Mouse (Mus musculus): Measurements from ENCODE around the gene Trim26. TPM values are rescaled to one million over a fixed set of nuclear protein-coding genes. Genes with fewer than 3 reads are reported as not detected.
A peak's percentile ranks its signal among the peaks of the same experiment; 100 is the strongest.
"Not testable (repeated sequence)": the region's sequence is repeated elsewhere in the genome, so short reads cannot be mapped to it uniquely, and the experiment has no call there.

Gene Trim26
- polyA plus RNA-seq (2011; ENCODE audit: insufficient read depth, insufficient read length, low replicate concordance, missing spikeins): 20.9 and 39.6 TPM in 2 replicates

DNA sequence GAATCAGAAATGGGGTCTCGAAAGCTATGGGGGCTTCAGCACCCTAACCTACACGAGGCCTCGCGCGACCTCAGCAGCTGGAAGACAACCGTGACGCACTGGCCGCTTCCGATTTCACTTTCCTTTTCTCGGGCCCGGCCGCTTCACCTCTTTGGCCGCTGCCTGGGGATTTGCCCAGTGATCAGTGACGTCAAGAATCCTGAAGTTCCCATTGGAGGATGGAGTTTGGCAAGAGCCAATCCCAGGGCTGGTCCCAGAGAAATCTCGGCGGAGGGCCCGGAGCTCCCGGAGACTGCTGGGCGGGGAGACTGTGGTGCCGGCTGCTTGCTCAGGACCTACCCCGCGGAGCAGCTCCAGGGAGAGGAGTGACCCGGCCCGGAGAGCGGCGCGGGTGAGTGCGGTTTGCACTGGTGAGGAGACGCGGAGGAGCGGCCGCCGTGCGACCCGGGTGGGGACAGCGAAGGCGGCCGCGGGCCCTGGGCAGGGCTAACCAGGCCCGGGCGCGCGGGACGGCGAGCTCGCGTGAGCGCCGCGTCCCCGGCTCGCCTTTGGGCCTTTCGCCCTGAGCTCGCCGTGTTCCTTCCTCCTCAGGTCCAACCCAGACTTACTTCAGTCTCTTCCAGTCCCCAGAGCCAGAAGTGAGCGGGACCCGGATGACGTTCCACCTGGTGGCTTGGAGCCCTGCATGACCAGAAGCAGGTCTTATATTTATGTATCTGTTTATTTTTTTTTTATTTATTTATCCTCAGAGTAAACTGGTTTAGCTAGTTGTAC is at the start of gene Trim26:
Gene Trim26 (plus strand): TSS at position 261 of the 774 bp plus-strand sequence.
- TF ChIP-seq POLR2A (IDR thresholded peaks at IDR 0.05; ENCODE audit: borderline replicate concordance, control insufficient read depth, low read depth, low read length) (peak; percentile 56; the same call in 1 of the 2 replicates), CTCF (IDR thresholded peaks at IDR 0.05; ENCODE audit: control insufficient read depth, insufficient read depth, low read length) (no peak)
- peak within 1 kb of the TSS; percentile 95 for H3K4me3 ChIP-seq (replicated peaks; ENCODE audit: control insufficient read depth, low read depth, low read length)
- H3K27ac ChIP-seq (ENCODE audit: control insufficient read depth, insufficient read depth, low read depth, low read length, poor library complexity): peak within 1 kb of the TSS; percentile 95
- no peaks in the 10 kb centered on the region; the same call in 1 of the 2 replicates for H3K4me1 ChIP-seq (ENCODE audit: control insufficient read depth, insufficient read depth, low read length)
- WGBS: under 1% methylated on average over 58 of the region's 58 CpGs

DNA sequence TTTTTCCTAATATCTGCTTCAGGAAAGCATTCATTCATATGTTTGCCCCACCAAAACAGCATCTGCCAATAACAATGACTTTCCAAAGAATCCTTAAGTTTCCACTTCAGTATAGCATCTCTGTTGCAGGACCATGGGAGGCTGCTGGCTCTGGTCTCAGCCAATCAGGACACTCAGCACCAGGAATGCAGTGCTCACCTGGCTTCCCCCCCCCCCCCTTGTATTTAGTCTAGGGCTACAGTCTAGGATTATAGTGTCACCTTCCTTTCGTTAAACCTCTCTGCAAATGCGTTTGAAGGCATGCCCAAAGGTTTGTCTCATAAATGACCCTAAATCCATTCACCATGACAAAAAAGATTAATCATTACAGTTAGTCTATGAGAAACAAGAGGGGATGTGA is 48.6 kb upstream of the Trim26 start:
- Histone ChIP-seq H3K4me1 (ENCODE audit: control insufficient read depth, insufficient read depth, low read length) (no peaks in the 10 kb centered on the region), H3K27ac (ENCODE audit: control insufficient read depth, insufficient read depth, low read depth, low read length, poor library complexity) (no peak overlapping the region), H3K4me3 (replicated peaks; ENCODE audit: control insufficient read depth, low read depth, low read length) (no peak overlapping the region)
- TF ChIP-seq CTCF (IDR thresholded peaks at IDR 0.05; ENCODE audit: control insufficient read depth, insufficient read depth, low read length): no peak
- no peak for TF ChIP-seq POLR2A (IDR thresholded peaks at IDR 0.05; ENCODE audit: borderline replicate concordance, control insufficient read depth, low read depth, low read length)
- 86% methylated on average over 2 of the region's 2 CpGs for WGBS

DNA sequence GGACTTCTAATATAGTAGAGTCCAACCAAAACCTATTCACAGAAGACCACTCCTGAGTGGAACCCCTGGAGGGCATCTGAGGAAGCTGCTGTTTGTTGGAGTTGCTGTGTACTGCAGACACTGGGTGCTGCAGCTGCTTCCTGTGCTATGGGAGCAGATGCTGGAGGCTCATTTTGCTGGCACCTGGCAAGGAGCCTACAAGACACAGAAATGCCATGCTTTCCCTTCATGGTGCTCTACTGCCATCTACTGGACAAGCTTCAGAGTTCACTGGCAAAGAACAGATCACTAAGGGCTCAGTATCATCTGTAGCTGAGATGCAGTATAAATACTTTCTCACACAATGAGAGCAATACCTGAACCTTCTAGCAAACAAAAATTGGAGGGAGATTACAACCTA is 48.1 kb upstream of the Trim26 start:
- not testable (repeated sequence) for H3K4me1 ChIP-seq (ENCODE audit: control insufficient read depth, insufficient read depth, low read length); H3K4me3 ChIP-seq (replicated peaks; ENCODE audit: control insufficient read depth, low read depth, low read length); H3K27ac ChIP-seq (ENCODE audit: control insufficient read depth, insufficient read depth, low read depth, low read length, poor library complexity)
- TF ChIP-seq CTCF (IDR thresholded peaks at IDR 0.05; ENCODE audit: control insufficient read depth, insufficient read depth, low read length): peak; percentile 51; the same call in 1 of the 2 replicates

DNA sequence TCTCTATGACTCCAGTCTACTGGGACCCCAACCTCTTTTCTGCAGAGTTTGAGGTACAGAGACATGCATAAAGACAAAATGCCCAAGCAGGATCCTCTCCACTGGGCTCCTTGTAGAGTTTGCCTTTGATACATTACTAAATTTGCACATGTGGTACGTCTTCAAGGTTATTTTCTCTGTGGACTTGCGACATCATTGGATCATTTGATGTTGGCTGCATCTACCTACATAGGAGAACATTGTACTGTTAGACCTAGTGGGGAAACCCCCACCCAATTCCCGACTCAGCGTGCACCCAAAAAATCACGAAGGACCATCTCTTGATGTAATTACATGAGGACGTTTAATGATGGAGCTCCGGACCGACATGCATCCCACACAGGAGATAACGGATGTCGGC is 37.4 kb upstream of the Trim26 start:
- no peak overlapping the region for H3K27ac ChIP-seq (ENCODE audit: control insufficient read depth, insufficient read depth, low read depth, low read length, poor library complexity)
- H3K4me1 ChIP-seq (ENCODE audit: control insufficient read depth, insufficient read depth, low read length): no peaks in the 10 kb centered on the region
- H3K4me3 ChIP-seq (replicated peaks; ENCODE audit: control insufficient read depth, low read depth, low read length): no peak overlapping the region
- TF ChIP-seq CTCF (IDR thresholded peaks at IDR 0.05; ENCODE audit: control insufficient read depth, insufficient read depth, low read length) (no peak), POLR2A (IDR thresholded peaks at IDR 0.05; ENCODE audit: borderline replicate concordance, control insufficient read depth, low read depth, low read length) (no peak)
- WGBS: 82% methylated on average over 10 of the region's 10 CpGs

DNA sequence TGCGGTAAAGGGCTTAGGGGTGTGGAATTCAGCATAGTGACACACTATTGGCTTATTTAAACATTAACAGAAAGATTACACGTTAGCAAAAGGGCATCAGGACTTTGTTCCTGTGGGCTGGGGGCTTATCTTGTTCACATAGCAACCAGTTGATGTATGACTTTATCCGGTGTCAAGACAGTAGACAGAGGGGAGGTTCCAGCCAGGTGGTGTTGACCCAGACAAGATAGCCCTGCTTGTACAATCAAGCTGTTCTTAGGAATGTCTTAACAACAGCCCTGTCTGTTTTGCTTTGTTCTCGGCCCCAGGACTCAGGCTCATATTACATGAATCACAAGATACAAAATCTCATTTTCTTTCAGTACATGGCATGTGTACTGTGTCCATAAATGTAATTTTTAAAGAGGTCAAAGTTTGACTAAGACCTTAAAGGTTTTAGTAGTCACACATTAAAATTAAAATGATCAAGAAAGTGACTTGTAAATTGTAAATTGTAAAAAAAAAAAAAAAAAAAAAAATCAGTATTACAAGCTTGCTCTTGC is 36.9 kb upstream of the Trim26 start:
- 69% methylated on average over 4 of the region's 4 CpGs for WGBS

DNA sequence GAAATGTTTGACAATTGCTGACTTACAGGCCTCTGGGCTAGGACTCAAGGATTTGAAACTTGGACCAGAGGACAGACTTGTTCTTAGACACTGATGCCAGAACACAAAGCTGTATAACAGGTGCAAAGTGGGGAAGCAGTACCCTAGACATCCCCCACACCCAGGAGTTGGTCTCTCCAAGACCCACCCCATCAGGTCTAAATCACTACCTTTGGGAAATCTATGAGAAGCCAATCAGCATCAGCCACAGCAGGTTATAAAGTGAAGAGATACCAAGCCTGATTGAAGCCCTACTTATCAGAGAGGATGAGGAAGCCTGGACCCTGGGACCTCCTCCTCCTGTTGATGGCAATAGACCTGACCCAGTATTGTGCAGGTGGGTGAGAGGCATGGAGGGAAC is 25.1 kb upstream of the Trim26 start, which contains the start of gene H2-M10.6:
Gene H2-M10.6 (plus strand): TSS at position 301 of the 400 bp plus-strand sequence.
- H3K4me1 ChIP-seq (ENCODE audit: control insufficient read depth, insufficient read depth, low read length): no peaks in the 10 kb centered on the region
- TF ChIP-seq POLR2A (IDR thresholded peaks at IDR 0.05; ENCODE audit: borderline replicate concordance, control insufficient read depth, low read depth, low read length) (no peak), CTCF (IDR thresholded peaks at IDR 0.05; ENCODE audit: control insufficient read depth, insufficient read depth, low read length) (no peak)
- no peak within 1 kb of the TSS for H3K27ac ChIP-seq (ENCODE audit: control insufficient read depth, insufficient read depth, low read depth, low read length, poor library complexity)
- H3K4me3 ChIP-seq (replicated peaks; ENCODE audit: control insufficient read depth, low read depth, low read length): no peak within 1 kb of the TSS

More for the DNA sequence above, 36.9 kb upstream of the Trim26 start:
- H3K27ac ChIP-seq (ENCODE audit: control insufficient read depth, insufficient read depth, low read depth, low read length, poor library complexity); H3K4me3 ChIP-seq (replicated peaks; ENCODE audit: control insufficient read depth, low read depth, low read length); H3K4me1 ChIP-seq (ENCODE audit: control insufficient read depth, insufficient read depth, low read length): not testable (repeated sequence)

DNA sequence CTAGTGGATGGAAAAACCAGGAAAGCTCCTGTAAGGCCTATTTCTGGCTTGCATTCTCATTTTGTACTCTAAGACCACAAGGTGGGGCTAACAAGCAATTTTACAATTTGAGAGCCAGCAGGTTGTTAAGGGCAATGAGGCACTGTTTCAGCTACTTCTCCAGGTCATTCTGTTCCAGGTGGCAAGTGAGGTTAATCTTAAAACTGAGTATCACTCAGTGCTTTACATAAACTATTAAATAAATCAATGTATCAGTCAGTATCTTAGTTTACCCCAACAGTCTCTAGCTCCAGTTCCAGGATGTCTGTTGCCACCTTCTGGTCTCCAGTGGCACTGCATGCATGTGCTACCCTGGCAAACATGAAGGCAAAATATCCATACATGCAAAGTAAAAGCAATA is 12.9 kb upstream of the Trim26 start:
- no peak overlapping the region for H3K4me3 ChIP-seq (replicated peaks; ENCODE audit: control insufficient read depth, low read depth, low read length)
- no peak overlapping the region for H3K27ac ChIP-seq (ENCODE audit: control insufficient read depth, insufficient read depth, low read depth, low read length, poor library complexity)
- TF ChIP-seq POLR2A (IDR thresholded peaks at IDR 0.05; ENCODE audit: borderline replicate concordance, control insufficient read depth, low read depth, low read length) (no peak), CTCF (IDR thresholded peaks at IDR 0.05; ENCODE audit: control insufficient read depth, insufficient read depth, low read length) (peak; percentile 75)
- H3K4me1 ChIP-seq (ENCODE audit: control insufficient read depth, insufficient read depth, low read length): no peaks in the 10 kb centered on the region; the same call in 1 of the 2 replicates

DNA sequence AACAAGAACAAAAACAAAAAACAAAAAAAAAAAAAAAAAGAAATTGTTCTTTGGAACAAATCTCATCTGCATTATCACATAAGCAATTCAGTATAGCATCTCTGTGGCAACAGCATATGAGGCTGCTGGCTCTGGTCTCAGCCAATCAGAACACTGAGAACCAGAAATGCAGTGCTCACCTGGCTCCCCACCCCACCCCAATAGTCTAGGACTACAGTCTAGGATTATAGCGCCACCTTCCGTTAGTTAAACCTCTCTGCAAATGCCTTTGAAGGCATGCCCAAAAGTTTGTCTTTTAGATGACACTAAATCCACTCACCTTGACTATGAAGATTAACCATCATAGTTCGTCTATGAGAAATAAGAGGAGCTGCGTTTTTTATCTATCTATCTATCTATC is 11.4 kb upstream of the Trim26 start:
- Histone ChIP-seq H3K4me1 (ENCODE audit: control insufficient read depth, insufficient read depth, low read length) (no peaks in the 10 kb centered on the region; the same call in 1 of the 2 replicates), H3K27ac (ENCODE audit: control insufficient read depth, insufficient read depth, low read depth, low read length, poor library complexity) (no peak overlapping the region), H3K4me3 (replicated peaks; ENCODE audit: control insufficient read depth, low read depth, low read length) (no peak overlapping the region)
- TF ChIP-seq CTCF (IDR thresholded peaks at IDR 0.05; ENCODE audit: control insufficient read depth, insufficient read depth, low read length): 0 out of 2 replicates have a peak, but pooled peaks have one; percentile 8
- no peak for TF ChIP-seq POLR2A (IDR thresholded peaks at IDR 0.05; ENCODE audit: borderline replicate concordance, control insufficient read depth, low read depth, low read length)
- WGBS: 13% methylated on average over 4 of the region's 4 CpGs
